Mouse (Mus musculus) stomach, embryonic 14.5 days (tissue): ENCODE measurements around the gene Rnf227. TPM values are rescaled to one million over a fixed set of nuclear protein-coding genes. Genes with fewer than 3 reads are reported as not detected.

Experiments used
- ATAC-seq: fragments of 200-750 bp; cut with Nextera tagmentation; 2 replicates; pipeline ENCODE4 v1.8.0; 2017; ENCODE audit warnings: low read depth, moderate TSS enrichment; ENCODE audit not compliant: insufficient number of reproducible peaks, insufficient read depth, low FRiP score
- H3K27ac ChIP-seq: fragments of 300-500 bp; sonication (generic); 2 replicates; pipeline ENCODE4 v1.5.1; 2014; ENCODE audit warnings: mild to moderate bottlenecking, low read length, moderate library complexity, mixed read lengths
- H3K27me3 ChIP-seq: fragments of 300-500 bp; sonication (generic); 2 replicates; pipeline ENCODE4 v1.6.1; 2014; ENCODE audit warnings: low read length, control low read depth, mixed read lengths; ENCODE audit not compliant: control insufficient read depth, insufficient read depth
- H3K36me3 ChIP-seq: fragments of 300-500 bp; sonication (generic); 2 replicates; pipeline ENCODE4 v1.6.1; 2014; ENCODE audit warnings: mild to moderate bottlenecking, control low read depth, low read length, moderate library complexity, mixed read lengths; ENCODE audit not compliant: control insufficient read depth, insufficient read depth
- H3K4me1 ChIP-seq: fragments of 300-500 bp; sonication (generic); 2 replicates; pipeline ENCODE4 v1.6.1; 2014; ENCODE audit warnings: low read length, control low read depth, mixed read lengths; ENCODE audit not compliant: control insufficient read depth, insufficient read depth
- H3K4me2 ChIP-seq: fragments of 300-500 bp; sonication (generic); replicated peaks from 2 replicates; pipeline ENCODE4 v1.6.1; 2014; ENCODE audit warnings: low read depth, low read length, control low read depth
- H3K4me3 ChIP-seq: fragments of 300-500 bp; sonication (generic); 2 replicates; pipeline ENCODE4 v1.5.1; 2014; ENCODE audit warnings: low read depth, low read length, control low read depth
- H3K9ac ChIP-seq: fragments of 300-500 bp; sonication (generic); replicated peaks from 2 replicates; pipeline ENCODE4 v1.6.1; 2014; ENCODE audit warnings: low read depth, mild to moderate bottlenecking, control low read depth, low read length, moderate library complexity, mixed read lengths
- H3K9me3 ChIP-seq: fragments of 300-500 bp; sonication (generic); 2 replicates; pipeline ENCODE4 v1.6.1; 2016; ENCODE audit warnings: low read depth, low read length, control low read depth; ENCODE audit not compliant: control insufficient read depth
- WGBS: fragments of 180-500 bp; shearing (Covaris S2); extraction: QIAGEN DNeasy Blood & Tissue Kit; methylation state at CpG from one replicate; pipeline ENCODE4 v1.1.7; 2014; 5-methylcytosine and 5-hydroxymethylcytosine counted together
- polyA plus RNA-seq: library from polyadenylated mRNA; unstranded; fragments of >200 nt; fragmentation: Nextera tagmentation; extraction: Ambion mirVana; gene quantifications from 2 replicates; pipeline ENCODE4 v1.2.1, GENCODE M21; 2014

Gene Rnf227
- polyA plus RNA-seq, 1 experiment from 2014 or later, result 15.3 TPM

DNA sequence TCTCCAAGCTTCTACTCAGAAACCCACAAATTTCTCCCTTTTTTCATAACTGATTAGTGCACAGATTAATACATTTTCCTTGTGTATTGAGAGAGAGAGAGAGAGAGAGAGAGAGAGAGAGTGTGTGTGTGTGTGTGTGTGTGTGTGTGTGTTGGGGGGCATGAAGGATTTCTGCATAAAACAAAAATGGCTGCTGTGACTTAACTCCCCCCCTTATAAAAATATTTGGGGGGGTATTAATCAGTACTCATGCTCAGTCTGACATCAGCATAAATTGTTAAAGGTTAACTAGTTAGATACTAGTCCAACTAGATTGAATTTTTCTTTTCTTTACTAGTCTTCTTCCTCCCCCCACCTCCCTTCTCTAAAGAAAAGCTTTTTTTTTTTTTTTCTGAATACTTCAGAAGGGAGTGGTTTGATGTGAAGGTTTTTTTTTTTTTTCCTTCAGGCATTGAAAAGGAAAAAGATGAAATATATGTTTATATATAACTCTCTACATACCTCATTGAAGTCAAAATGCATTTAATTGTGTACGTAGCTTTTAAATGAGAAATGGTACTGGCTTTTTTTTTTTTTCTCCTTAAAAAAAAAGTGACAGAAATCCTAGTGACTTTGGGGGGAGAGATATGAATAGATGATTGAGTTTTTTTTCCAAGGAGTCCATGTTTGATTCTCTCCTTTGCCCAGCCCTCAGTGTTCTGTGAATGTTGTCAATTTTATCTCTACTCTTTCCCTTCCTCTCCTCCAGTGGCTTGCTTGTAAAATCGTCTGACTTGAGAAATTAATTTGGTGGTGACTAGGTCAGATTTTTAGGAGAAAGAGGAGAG is 29.9 kb downstream of the Rnf227 start:
- 10% methylated on average over 2 of the region's 2 CpGs for WGBS
- no peaks in the 10 kb centered on the region for H3K27me3 ChIP-seq
- H3K9me3 ChIP-seq, result no peaks in the 10 kb centered on the region
- peak overlapping the region; percentile 98 for H3K4me2 ChIP-seq
- peak overlapping the region; percentile 89 for H3K4me3 ChIP-seq
- peak overlapping the region; percentile 100 for H3K27ac ChIP-seq
- H3K9ac ChIP-seq, result peak overlapping the region; percentile 100; the same call in 1 of the 2 replicates
- no peak for ATAC-seq
- peaks cover 11% of the 10 kb centered on the region; the same call in 1 of the 2 replicates for H3K36me3 ChIP-seq
- peaks cover 41% of the 10 kb centered on the region for H3K4me1 ChIP-seq

DNA sequence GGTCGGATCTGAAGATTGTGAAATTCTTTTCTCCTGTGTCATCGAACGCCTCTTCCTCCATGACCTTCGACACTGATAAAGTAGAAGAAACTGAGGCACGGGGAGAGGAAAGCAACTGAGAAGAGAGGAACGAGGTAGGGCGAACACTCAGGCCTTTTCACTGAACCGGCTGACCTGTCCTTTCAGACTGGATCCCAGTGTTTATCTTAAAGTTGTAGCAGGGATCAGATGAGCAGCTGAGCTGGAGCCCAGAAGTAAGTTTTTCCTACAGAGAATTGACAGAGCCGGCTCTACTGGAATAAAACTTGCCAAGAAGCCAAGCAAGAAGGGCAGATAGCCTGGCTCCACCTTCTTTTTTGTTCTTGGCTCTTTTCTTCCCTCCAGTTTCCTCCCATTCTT is 30.6 kb downstream of the Rnf227 start:
- WGBS, result 15% methylated on average over 9 of the region's 9 CpGs
- Histone ChIP-seq H3K27me3 (no peaks in the 10 kb centered on the region), H3K9ac (no peak overlapping the region), H3K4me1 (peaks cover 35% of the 10 kb centered on the region), H3K36me3 (peaks cover 11% of the 10 kb centered on the region; the same call in 1 of the 2 replicates), H3K4me2 (peak overlapping the region; percentile 38), H3K4me3 (peak overlapping the region; percentile 4; the same call in 1 of the 2 replicates), H3K27ac (peak overlapping the region; percentile 58), H3K9me3 (no peaks in the 10 kb centered on the region)
- ATAC-seq, result no peak

- Histone ChIP-seq H3K9ac (no peak overlapping the region), H3K27me3 (no peaks in the 10 kb centered on the region), H3K27ac (peak overlapping the region; percentile 64; the same call in 1 of the 2 replicates), H3K4me3 (no peak overlapping the region), H3K9me3 (no peaks in the 10 kb centered on the region), H3K4me1 (peaks cover 32% of the 10 kb centered on the region), H3K36me3 (peaks cover 11% of the 10 kb centered on the region; the same call in 1 of the 2 replicates), H3K4me2 (peak overlapping the region; percentile 38; the same call in 1 of the 2 replicates)
- WGBS, result 35% methylated on average over 12 of the region's 12 CpGs
- no peak for ATAC-seq
These were observed 31.3 kb downstream of the Rnf227 start for GRCm38 (mm10) chr11:69371601-69372000.

- H3K27me3 ChIP-seq, result no peaks in the 10 kb centered on the region
- H3K9ac ChIP-seq, result no peak overlapping the region
- peak overlapping the region; percentile 64; the same call in 1 of the 2 replicates for H3K27ac ChIP-seq
- peaks cover 11% of the 10 kb centered on the region; the same call in 1 of the 2 replicates for H3K36me3 ChIP-seq
- 23% methylated on average over 12 of the region's 12 CpGs for WGBS
- peak overlapping the region; percentile 19; the same call in 1 of the 2 replicates for H3K4me2 ChIP-seq
- no peak for ATAC-seq
- H3K4me1 ChIP-seq, result peaks cover 32% of the 10 kb centered on the region
- no peaks in the 10 kb centered on the region for H3K9me3 ChIP-seq
- no peak overlapping the region for H3K4me3 ChIP-seq
These were observed 32.0 kb downstream of the Rnf227 start for GRCm38 (mm10) chr11:69372056-69372779.

GRCm38 (mm10) chr11:69372780-69373170 is 32.5 kb downstream of the Rnf227 start:
- Histone ChIP-seq H3K27me3 (no peaks in the 10 kb centered on the region), H3K27ac (peak overlapping the region; percentile 64; the same call in 1 of the 2 replicates), H3K9ac (no peak overlapping the region), H3K4me1 (peaks cover 28% of the 10 kb centered on the region), H3K4me3 (no peak overlapping the region), H3K9me3 (no peaks in the 10 kb centered on the region), H3K4me2 (peak overlapping the region; percentile 19; the same call in 1 of the 2 replicates), H3K36me3 (peaks cover 11% of the 10 kb centered on the region; the same call in 1 of the 2 replicates)
- 57% methylated on average over 3 of the region's 3 CpGs for WGBS
- no peak for ATAC-seq

DNA sequence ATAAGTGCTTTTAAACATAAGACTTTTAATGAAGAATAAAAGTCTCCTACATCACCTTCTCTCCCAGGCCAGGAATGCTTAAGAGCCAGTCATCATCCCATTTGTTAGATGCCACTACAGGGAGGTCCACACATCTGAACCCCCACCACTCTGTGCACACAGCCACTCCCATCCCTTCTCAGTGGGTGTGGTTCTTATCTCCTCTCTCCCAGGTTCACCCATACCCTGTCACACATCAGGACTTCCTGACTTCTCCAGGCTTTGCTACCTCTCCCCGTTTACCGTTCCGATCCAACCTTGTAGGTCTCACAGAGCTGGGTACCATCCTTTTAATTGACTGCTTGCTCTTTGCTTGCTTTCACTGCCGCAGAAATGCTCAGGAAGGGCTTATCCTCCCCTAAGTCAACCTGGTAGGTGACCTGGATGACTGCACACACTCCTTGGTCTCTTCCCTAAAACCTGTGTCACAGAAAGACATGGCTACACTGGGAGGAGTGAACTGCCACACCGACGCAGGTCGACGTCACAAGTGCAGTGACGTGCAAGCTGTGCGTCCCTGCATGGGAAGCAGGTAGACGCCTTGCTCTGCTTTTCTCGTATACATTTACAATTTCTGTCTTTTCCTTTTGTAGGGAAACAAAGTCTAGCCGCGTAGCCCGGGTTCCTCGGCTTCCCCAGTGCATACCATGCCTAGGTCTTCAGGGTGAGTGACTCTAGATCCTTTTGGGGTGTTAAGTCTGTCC is 33.1 kb downstream of the Rnf227 start:
- H3K27ac ChIP-seq, result no peak overlapping the region
- no peak overlapping the region for H3K4me3 ChIP-seq
- peak; percentile 44; the same call in 1 of the 2 replicates for ATAC-seq
- H3K27me3 ChIP-seq, result no peaks in the 10 kb centered on the region
- peaks cover 11% of the 10 kb centered on the region; the same call in 1 of the 2 replicates for H3K36me3 ChIP-seq
- H3K9ac ChIP-seq, result no peak overlapping the region
- 88% methylated on average over 16 of the region's 16 CpGs for WGBS
- H3K9me3 ChIP-seq, result no peaks in the 10 kb centered on the region
- H3K4me1 ChIP-seq, result peaks cover 27% of the 10 kb centered on the region
- no peak overlapping the region for H3K4me2 ChIP-seq

DNA sequence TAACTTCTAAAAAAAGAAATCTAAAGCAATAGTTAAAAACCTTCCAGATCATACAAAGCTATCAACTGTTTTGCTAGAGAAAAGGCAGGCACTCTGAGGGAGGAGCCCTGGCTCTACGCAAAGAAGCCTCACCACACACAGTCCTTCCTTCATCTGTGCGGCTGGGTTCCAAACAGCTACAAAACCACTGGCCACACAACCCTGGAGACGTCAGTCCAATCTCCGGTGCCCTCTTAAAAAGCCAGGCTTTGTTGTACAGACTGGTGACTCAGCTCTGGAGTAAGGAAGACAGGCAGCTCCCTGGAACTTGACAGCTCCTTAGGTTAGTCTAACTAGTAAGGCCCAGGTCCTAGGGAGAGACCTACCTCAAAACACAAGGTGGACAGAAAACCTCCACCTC is 35.4 kb downstream of the Rnf227 start:
- Histone ChIP-seq H3K27me3 (no peaks in the 10 kb centered on the region), H3K9me3 (no peaks in the 10 kb centered on the region), H3K27ac (no peak overlapping the region), H3K4me1 (peaks cover 25% of the 10 kb centered on the region), H3K9ac (no peak overlapping the region), H3K36me3 (peaks cover 11% of the 10 kb centered on the region; the same call in 1 of the 2 replicates), H3K4me2 (no peak overlapping the region), H3K4me3 (no peak overlapping the region)
- WGBS, result 90% methylated on average over 4 of the region's 4 CpGs
- no peak for ATAC-seq

DNA sequence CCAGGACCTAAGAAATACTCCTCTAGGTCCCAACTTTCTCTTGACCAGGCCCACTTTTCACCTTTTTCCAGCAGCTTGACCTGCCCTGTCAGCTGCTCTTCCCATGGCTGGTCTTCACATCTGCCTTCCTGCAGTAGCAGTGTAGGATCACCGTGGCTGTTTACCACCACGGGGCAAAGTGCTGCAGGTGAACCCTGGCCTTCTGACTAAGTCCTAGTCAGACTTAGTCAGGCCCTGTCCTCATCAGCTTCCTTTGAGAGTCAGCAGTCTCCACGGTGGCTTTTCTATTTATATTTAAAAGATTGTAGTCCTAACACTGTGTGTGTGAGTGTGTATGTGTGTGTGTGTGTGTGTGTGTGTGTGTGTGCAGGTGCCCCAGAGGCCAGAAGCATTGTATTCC is 37.5 kb downstream of the Rnf227 start:
- no peak overlapping the region for H3K4me3 ChIP-seq
- no peak for ATAC-seq

More for the DNA sequence above, 37.5 kb downstream of the Rnf227 start:
- 70% methylated on average over 3 of the region's 3 CpGs for WGBS
- no peak overlapping the region for H3K4me2 ChIP-seq
- peaks cover 11% of the 10 kb centered on the region; the same call in 1 of the 2 replicates for H3K36me3 ChIP-seq
- peaks cover 5% of the 10 kb centered on the region; the same call in 1 of the 2 replicates for H3K4me1 ChIP-seq
- H3K27me3 ChIP-seq, result no peaks in the 10 kb centered on the region
- no peak overlapping the region for H3K9ac ChIP-seq
- no peaks in the 10 kb centered on the region for H3K9me3 ChIP-seq
- no peak overlapping the region for H3K27ac ChIP-seq
